Mouse (Mus musculus) liver, embryonic 11.5 days (tissue): Measurements from ENCODE around the gene Grk2. TPM values are rescaled to one million over a fixed set of nuclear protein-coding genes. Genes with fewer than 3 reads are reported as not detected.

Source experiments
- ATAC-seq: fragments of 200-750 bp; cut with Nextera tagmentation; replicated peaks from 2 replicates; pipeline ENCODE4 v1.8.0; 2017; ENCODE audit warnings: moderate number of reproducible peaks, mild to moderate bottlenecking, moderate TSS enrichment, moderate library complexity; ENCODE audit not compliant: low FRiP score
- DNase-seq: peaks from one replicate; pipeline ENCODE4 v3.0.0-alpha.2; 2017; ENCODE audit warnings: low spot score
- H3K27ac ChIP-seq: fragments of 300-500 bp; sonication (generic); 2 replicates; pipeline ENCODE4 v1.5.1; 2014; ENCODE audit warnings: mild to moderate bottlenecking, low read depth, low read length, control low read depth
- H3K27me3 ChIP-seq: fragments of 300-500 bp; sonication (generic); replicated peaks from 2 replicates; pipeline ENCODE4 v1.6.1; 2014; ENCODE audit warnings: low read length, mixed read lengths; ENCODE audit not compliant: control insufficient read depth, insufficient read depth
- H3K36me3 ChIP-seq: fragments of 300-500 bp; sonication (generic); 2 replicates; pipeline ENCODE4 v1.6.1; 2014; ENCODE audit warnings: mild to moderate bottlenecking, low read length, moderate library complexity, mixed read lengths; ENCODE audit not compliant: control insufficient read depth, insufficient read depth
- H3K4me1 ChIP-seq: fragments of 300-500 bp; sonication (generic); replicated peaks from 2 replicates; pipeline ENCODE4 v1.6.1; 2014; ENCODE audit warnings: low read length, mixed read lengths; ENCODE audit not compliant: control insufficient read depth, insufficient read depth
- H3K4me2 ChIP-seq: fragments of 300-500 bp; sonication (generic); 2 replicates; pipeline ENCODE4 v1.6.1; 2014; ENCODE audit warnings: mild to moderate bottlenecking, control low read depth, moderate library complexity
- H3K4me3 ChIP-seq: fragments of 300-500 bp; sonication (generic); 2 replicates; pipeline ENCODE4 v1.5.1; 2014; ENCODE audit warnings: low read depth, low read length, control low read depth
- H3K9ac ChIP-seq: fragments of 300-500 bp; sonication (generic); 2 replicates; pipeline ENCODE4 v1.6.1; 2014; ENCODE audit warnings: low read depth, low read length, control low read depth
- H3K9me3 ChIP-seq: fragments of 300-500 bp; sonication (generic); 2 replicates; pipeline ENCODE4 v1.6.1; 2016; ENCODE audit warnings: low read length, inconsistent platforms, mixed read lengths; ENCODE audit not compliant: control insufficient read depth
- WGBS: fragments of 180-500 bp; shearing (Covaris S2); extraction: QIAGEN DNeasy Blood & Tissue Kit; methylation state at CpG from one replicate; pipeline ENCODE4 v1.1.7; 2014; 5-methylcytosine and 5-hydroxymethylcytosine counted together
- polyA plus RNA-seq: library from polyadenylated mRNA; unstranded; fragments of >200 nt; fragmentation: Nextera tagmentation; extraction: Ambion mirVana; gene quantifications from 2 replicates; pipeline ENCODE4 v1.2.1, GENCODE M21; 2014

The Grk2 gene
- 22.1 and 23.1 TPM in 2 replicates for polyA plus RNA-seq

GRCm38 (mm10) chr19:4306190-4306577 is at the start of gene Grk2:
Gene Grk2 (minus strand): TSS chr19:4306222.
- no peaks in the 10 kb centered on the region for H3K27me3 ChIP-seq
- H3K9me3 ChIP-seq, result no peaks in the 10 kb centered on the region
- peaks cover 41% of the 10 kb centered on the region for H3K4me1 ChIP-seq
- WGBS, result 1% methylated on average over 25 of the region's 46 CpGs
- peak within 1 kb of the TSS; percentile 98 for H3K4me3 ChIP-seq
- DNase-seq, result peak; percentile 84
- ATAC-seq, result peak; percentile 78
- peak within 1 kb of the TSS; percentile 94 for H3K4me2 ChIP-seq
- H3K36me3 ChIP-seq, result no peaks in the 10 kb centered on the region
- H3K27ac ChIP-seq, result peak within 1 kb of the TSS; percentile 85
- peak within 1 kb of the TSS; percentile 97 for H3K9ac ChIP-seq

- WGBS, result 81% methylated on average over 2 of the region's 2 CpGs
- no peaks in the 10 kb centered on the region for H3K27me3 ChIP-seq
These were observed 43.4 kb upstream of the Grk2 start for GRCm38 (mm10) chr19:4349455-4349854.

GRCm38 (mm10) chr19:4346479-4346878 is 40.5 kb upstream of the Grk2 start:
- H3K9ac ChIP-seq, result no peak overlapping the region
- ATAC-seq (no peak), DNase-seq (no peak)
- no peaks in the 10 kb centered on the region for H3K9me3 ChIP-seq
- no peak overlapping the region for H3K27ac ChIP-seq
- H3K27me3 ChIP-seq, result no peaks in the 10 kb centered on the region
- H3K4me3 ChIP-seq, result no peak overlapping the region
- H3K36me3 ChIP-seq, result peaks cover 22% of the 10 kb centered on the region
- H3K4me2 ChIP-seq, result no peak overlapping the region
- WGBS, result 85% methylated on average over 1 of the region's 1 CpGs
- no peaks in the 10 kb centered on the region for H3K4me1 ChIP-seq

More at GRCm38 (mm10) chr19:4349455-4349854, 43.4 kb upstream of the Grk2 start:
- DNase-seq (no peak), ATAC-seq (no peak)
- no peak overlapping the region for H3K4me3 ChIP-seq
- no peaks in the 10 kb centered on the region for H3K4me1 ChIP-seq
- H3K36me3 ChIP-seq, result peaks cover 22% of the 10 kb centered on the region
- no peak overlapping the region for H3K4me2 ChIP-seq
- H3K9ac ChIP-seq, result no peak overlapping the region
- no peak overlapping the region for H3K27ac ChIP-seq
- H3K9me3 ChIP-seq, result no peaks in the 10 kb centered on the region

- Histone ChIP-seq H3K27ac (no peak overlapping the region), H3K4me3 (no peak overlapping the region), H3K4me1 (peaks cover 9% of the 10 kb centered on the region; the same call in 1 of the 2 replicates), H3K9ac (no peak overlapping the region), H3K27me3 (no peaks in the 10 kb centered on the region), H3K36me3 (peaks cover 18% of the 10 kb centered on the region; the same call in 1 of the 2 replicates), H3K9me3 (no peaks in the 10 kb centered on the region), H3K4me2 (no peak overlapping the region)
- ATAC-seq (no peak), DNase-seq (no peak)
- 36% methylated on average over 2 of the region's 2 CpGs for WGBS
These were observed 32.1 kb upstream of the Grk2 start for GRCm38 (mm10) chr19:4338162-4338561.

GRCm38 (mm10) chr19:4333791-4334190 is 27.8 kb upstream of the Grk2 start:
- peak; percentile 85 for DNase-seq
- WGBS, result under 1% methylated on average over 16 of the region's 16 CpGs
- H3K36me3 ChIP-seq, result peaks cover 7% of the 10 kb centered on the region

GRCm38 (mm10) chr19:4333100-4333775 is 27.2 kb upstream of the Grk2 start:
- H3K4me2 ChIP-seq, result peak overlapping the region; percentile 61
- peaks cover 21% of the 10 kb centered on the region for H3K4me1 ChIP-seq
- DNase-seq, result peak; percentile 55
- peaks cover 11% of the 10 kb centered on the region for H3K36me3 ChIP-seq
- under 1% methylated on average over 13 of the region's 13 CpGs for WGBS
- peak overlapping the region; percentile 67 for H3K9ac ChIP-seq
- no peaks in the 10 kb centered on the region for H3K27me3 ChIP-seq
- peak overlapping the region; percentile 84 for H3K27ac ChIP-seq
- peak overlapping the region; percentile 53 for H3K4me3 ChIP-seq
- no peaks in the 10 kb centered on the region for H3K9me3 ChIP-seq
- peak; percentile 42 for ATAC-seq

More at GRCm38 (mm10) chr19:4333791-4334190, 27.8 kb upstream of the Grk2 start:
- peak; percentile 97 for ATAC-seq
- Histone ChIP-seq H3K9me3 (no peaks in the 10 kb centered on the region), H3K9ac (peak overlapping the region; percentile 67), H3K27ac (peak overlapping the region; percentile 84), H3K4me3 (peak overlapping the region; percentile 53), H3K4me1 (peaks cover 21% of the 10 kb centered on the region), H3K4me2 (peak overlapping the region; percentile 61), H3K27me3 (no peaks in the 10 kb centered on the region)

- H3K27ac ChIP-seq, result peak overlapping the region; percentile 84
- H3K36me3 ChIP-seq, result peaks cover 16% of the 10 kb centered on the region
- 0% methylated on average over 4 of the region's 4 CpGs for WGBS
- peak overlapping the region; percentile 67 for H3K9ac ChIP-seq
- ATAC-seq (peak; percentile 37; the same call in 1 of the 2 replicates), DNase-seq (peak; percentile 49)
- no peaks in the 10 kb centered on the region for H3K9me3 ChIP-seq
- H3K4me1 ChIP-seq, result peaks cover 21% of the 10 kb centered on the region
- H3K27me3 ChIP-seq, result no peaks in the 10 kb centered on the region
- peak overlapping the region; percentile 61 for H3K4me2 ChIP-seq
- H3K4me3 ChIP-seq, result peak overlapping the region; percentile 53
These were observed 26.6 kb upstream of the Grk2 start for GRCm38 (mm10) chr19:4332653-4333052.

- H3K4me3 ChIP-seq, result no peak overlapping the region
- no peak overlapping the region for H3K9ac ChIP-seq
- no peak overlapping the region for H3K27ac ChIP-seq
- H3K9me3 ChIP-seq, result no peaks in the 10 kb centered on the region
- H3K27me3 ChIP-seq, result no peaks in the 10 kb centered on the region
- WGBS, result 73% methylated on average over 3 of the region's 3 CpGs
- DNase-seq (no peak), ATAC-seq (no peak)
- no peak overlapping the region for H3K4me2 ChIP-seq
- H3K36me3 ChIP-seq, result peaks cover 29% of the 10 kb centered on the region
- peaks cover 21% of the 10 kb centered on the region for H3K4me1 ChIP-seq
These were observed 25.3 kb upstream of the Grk2 start for GRCm38 (mm10) chr19:4331273-4331672.

GRCm38 (mm10) chr19:4330603-4331002 is 24.6 kb upstream of the Grk2 start:
- ATAC-seq (no peak), DNase-seq (no peak)
- Histone ChIP-seq H3K27me3 (no peaks in the 10 kb centered on the region), H3K4me1 (peaks cover 21% of the 10 kb centered on the region), H3K4me2 (no peak overlapping the region), H3K9ac (no peak overlapping the region), H3K36me3 (peaks cover 35% of the 10 kb centered on the region), H3K4me3 (no peak overlapping the region), H3K9me3 (no peaks in the 10 kb centered on the region), H3K27ac (no peak overlapping the region)
- WGBS, result 74% methylated on average over 2 of the region's 2 CpGs
